In the genomic region with DNA sequence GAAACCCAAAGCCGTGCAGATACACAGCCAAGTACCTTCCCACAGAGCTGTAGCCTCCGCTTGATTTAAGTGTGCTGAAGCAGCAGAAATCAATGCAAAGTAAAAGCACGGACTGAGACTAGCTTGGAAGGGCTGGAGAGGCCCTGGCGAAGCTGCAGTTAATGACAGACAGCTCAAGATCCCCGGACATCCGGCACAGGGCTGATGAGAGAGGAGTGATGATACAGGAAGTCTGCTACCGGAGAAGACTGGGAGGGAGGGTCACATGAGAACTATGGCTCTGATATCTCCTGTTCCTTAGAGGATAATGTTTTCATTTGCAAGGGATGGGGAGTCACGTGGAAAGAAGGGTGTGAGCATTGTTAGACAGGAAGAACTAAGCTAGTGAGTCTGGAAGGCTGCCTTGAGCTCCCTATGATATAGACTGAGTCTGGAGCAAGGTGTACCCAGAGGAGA, we compare ENCODE assay signal across 8 mouse cellular contexts. TPM values are rescaled to one million over a fixed set of nuclear protein-coding genes. Genes with fewer than 3 reads are reported as not detected.
DNase-seq lines count a peak whose midpoint lies in the region; ATAC-seq and TF ChIP-seq lines count a peak whose summit lies in the region.

No protein-coding gene starts in this region.

- TF ChIP-seq EP300 in lung, postnatal 0 days (IDR thresholded peaks at IDR 0.05) = no peak

- WGBS in spleen, adult 2 months = 71% methylated on average over 8 of the region's 8 CpGs
- WGBS in lung, postnatal 0 days = 37% methylated on average over 8 of the region's 8 CpGs
- 23% methylated on average over 8 of the region's 8 CpGs for WGBS in stomach, embryonic 14.5 days

- TF ChIP-seq POLR2A in spleen, adult 2 months (IDR thresholded peaks at IDR 0.05; ENCODE audit: low read depth, low read length) = no peak

- no peak overlapping the region for H3K9ac ChIP-seq in lung, postnatal 0 days (replicated peaks; ENCODE audit: low read depth)
- no peak overlapping the region for H3K9ac ChIP-seq in stomach, embryonic 14.5 days (replicated peaks; ENCODE audit: low read depth, low read length)

- no peak for DNase-seq in spleen, adult 2 months (ENCODE audit: low read depth in 1 of 2, low spot score in 2 of 2)
- no peak for DNase-seq in spleen, adult 18-20 months
- peak; percentile 52 for DNase-seq in heart, adult 8-10 months (ENCODE audit: low spot score)
- peak; percentile 22 for DNase-seq in kidney, adult 18-20 months
- DNase-seq in lung, postnatal 0 days (ENCODE audit: low spot score) = peak; percentile 16
- no peak for DNase-seq in layer of hippocampus, postnatal 36 days
- DNase-seq in layer of hippocampus, postnatal 25 days (ENCODE audit: extremely low spot score in 1 of 2, low spot score in 1 of 2) = no peak

- H3K4me1 ChIP-seq in spleen, adult 2 months (ENCODE audit: control insufficient read depth, insufficient read depth, insufficient read length) = no peaks in the 10 kb centered on the region; the same call in 1 of the 2 replicates
- no peaks in the 10 kb centered on the region for H3K4me1 ChIP-seq in lung, postnatal 0 days (ENCODE audit: insufficient read depth, low read depth, low read length)
- 0 out of 2 replicates have a peak, but pooled peaks cover 5% of the 10 kb centered on the region for H3K4me1 ChIP-seq in stomach, embryonic 14.5 days (ENCODE audit: control insufficient read depth, insufficient read depth, low read length)

- no peak overlapping the region for H3K4me3 ChIP-seq in spleen, adult 2 months (ENCODE audit: extremely low read depth, insufficient read depth, insufficient read length)
- H3K4me3 ChIP-seq in lung, postnatal 0 days (ENCODE audit: low read depth, low read length) = no peak overlapping the region
- no peak overlapping the region for H3K4me3 ChIP-seq in stomach, embryonic 14.5 days (ENCODE audit: low read depth, low read length)

- H3K9me3 ChIP-seq in lung, postnatal 0 days (ENCODE audit: low read length) = no peaks in the 10 kb centered on the region
- no peaks in the 10 kb centered on the region for H3K9me3 ChIP-seq in stomach, embryonic 14.5 days (ENCODE audit: control insufficient read depth, low read depth, low read length)

- H3K36me3 ChIP-seq in spleen, adult 2 months (ENCODE audit: control insufficient read depth, insufficient read depth, low read length) = no peaks in the 10 kb centered on the region
- H3K36me3 ChIP-seq in lung, postnatal 0 days (ENCODE audit: insufficient read depth, low read length) = no peaks in the 10 kb centered on the region
- no peaks in the 10 kb centered on the region for H3K36me3 ChIP-seq in stomach, embryonic 14.5 days (ENCODE audit: control insufficient read depth, insufficient read depth, low read length)

- H3K27ac ChIP-seq in spleen, adult 2 months (ENCODE audit: insufficient read depth, low read length) = peak overlapping the region; percentile 22; the same call in 1 of the 2 replicates
- H3K27ac ChIP-seq in lung, postnatal 0 days (ENCODE audit: low read length) = no peak overlapping the region
- no peak overlapping the region for H3K27ac ChIP-seq in stomach, embryonic 14.5 days (ENCODE audit: low read length)

- no peaks in the 10 kb centered on the region for H3K27me3 ChIP-seq in spleen, adult 2 months (ENCODE audit: control insufficient read depth, insufficient read depth, low read length)
- H3K27me3 ChIP-seq in lung, postnatal 0 days (replicated peaks; ENCODE audit: insufficient read depth, low read length) = no peaks in the 10 kb centered on the region
- no peaks in the 10 kb centered on the region for H3K27me3 ChIP-seq in stomach, embryonic 14.5 days (ENCODE audit: control insufficient read depth, insufficient read depth, low read length)

- 0 out of 2 replicates have a peak overlapping the region, but pooled peaks have one; percentile 11 for H3K4me2 ChIP-seq in lung, postnatal 0 days (replicated peaks; ENCODE audit: low read depth, low read length)
- no peak overlapping the region for H3K4me2 ChIP-seq in stomach, embryonic 14.5 days (replicated peaks; ENCODE audit: low read depth, low read length)

- TF ChIP-seq CTCF in spleen, adult 2 months (IDR thresholded peaks at IDR 0.05; ENCODE audit: extremely low read depth, insufficient read depth, insufficient read length, insufficient replicate concordance) = no peak
- TF ChIP-seq CTCF in lung, postnatal 0 days (IDR thresholded peaks at IDR 0.05) = no peak

- peak; percentile 75 for ATAC-seq in lung, postnatal 0 days
- ATAC-seq in stomach, embryonic 14.5 days (ENCODE audit: insufficient number of reproducible peaks, insufficient read depth, low FRiP score, low read depth) = peak; percentile 67; the same call in 1 of the 2 replicates

RNA-seq across cellular contexts. Expression of a gene that starts 13.1 kb away (rescaled TPM):
- 15.1 and 19.0 TPM in 2 replicates for polyA plus RNA-seq in spleen, adult 2 months (2012; rRNA removed)
- total RNA-seq in heart, adult 8-10 months (2022) = 1 to 10 TPM; 4.5 to 6.1 (median 5.6) TPM
- polyA plus RNA-seq in lung, postnatal 0 days (2015; fragmentation: Nextera tagmentation; extraction: Ambion mirVana) = 13.9 and 15.8 TPM in 2 replicates
- 8.4 and 10.9 TPM in 2 replicates for polyA plus RNA-seq in stomach, embryonic 14.5 days (2014; fragmentation: Nextera tagmentation; extraction: Ambion mirVana)
- 100 to 1,000 TPM; 108 to 125 TPM for total RNA-seq in layer of hippocampus, postnatal 36 days (2021)
- 100 to 1,000 TPM in 1 of 2 experiments, 10 to 100 TPM in 1; 98.5 to 111 TPM for total RNA-seq in layer of hippocampus, postnatal 25 days (2021)

RNA-seq across cellular contexts. Expression of a gene that starts 37.6 kb away (rescaled TPM):
- polyA plus RNA-seq in spleen, adult 2 months (2012; rRNA removed) = 0.06 TPM in 2 replicates
- total RNA-seq in heart, adult 8-10 months (2022) = not detected
- polyA plus RNA-seq in lung, postnatal 0 days (2015; fragmentation: Nextera tagmentation; extraction: Ambion mirVana) = 1.3 and 2.1 TPM in 2 replicates
- 0.19 TPM in 1 of 2 replicates, not detected in the other for polyA plus RNA-seq in stomach, embryonic 14.5 days (2014; fragmentation: Nextera tagmentation; extraction: Ambion mirVana)
- under 1 TPM in 1 of 2 experiments, not detected in 1; 0.45 TPM for total RNA-seq in layer of hippocampus, postnatal 36 days (2021)
- total RNA-seq in layer of hippocampus, postnatal 25 days (2021) = under 1 TPM; 0.38 to 0.42 TPM

RNA-seq across cellular contexts. Expression of a gene that starts 49.1 kb away (rescaled TPM):
- polyA plus RNA-seq in spleen, adult 2 months (2012; rRNA removed) = not detected in 2 replicates
- under 1 TPM in 1 of 4 experiments, not detected in 3; 0.03 TPM for total RNA-seq in heart, adult 8-10 months (2022)
- 0.01 TPM in 1 of 2 replicates, not detected in the other for polyA plus RNA-seq in lung, postnatal 0 days (2015; fragmentation: Nextera tagmentation; extraction: Ambion mirVana)
- not detected in 2 replicates for polyA plus RNA-seq in stomach, embryonic 14.5 days (2014; fragmentation: Nextera tagmentation; extraction: Ambion mirVana)
- total RNA-seq in layer of hippocampus, postnatal 36 days (2021) = under 1 TPM; 0.20 TPM
- total RNA-seq in layer of hippocampus, postnatal 25 days (2021) = under 1 TPM; 0.20 to 0.33 TPM

Comparison
In these comparisons a context has a peak if more than half of its experiments do, and no peak if none do; other contexts are left out.
1. DNase-seq: peak in heart, adult 8-10 months (single experiment), kidney, adult 18-20 months (single experiment) and lung, postnatal 0 days (single experiment); none in spleen, adult 2 months (0 of 2), spleen, adult 18-20 months (0 of 2), layer of hippocampus, postnatal 36 days (0 of 2) and layer of hippocampus, postnatal 25 days (0 of 2).
2. RNA of a gene that starts 13.1 kb away (total RNA-seq): 108 to 125 TPM in layer of hippocampus, postnatal 36 days and 98.5 to 111 TPM in layer of hippocampus, postnatal 25 days; 4.5 to 6.1 TPM in heart, adult 8-10 months; every median in the first group is over 10 times any median in the second.